Mouse (Mus musculus): ENCODE data around the gene 7420426K07Rik.

The 7420426K07Rik gene

DNA sequence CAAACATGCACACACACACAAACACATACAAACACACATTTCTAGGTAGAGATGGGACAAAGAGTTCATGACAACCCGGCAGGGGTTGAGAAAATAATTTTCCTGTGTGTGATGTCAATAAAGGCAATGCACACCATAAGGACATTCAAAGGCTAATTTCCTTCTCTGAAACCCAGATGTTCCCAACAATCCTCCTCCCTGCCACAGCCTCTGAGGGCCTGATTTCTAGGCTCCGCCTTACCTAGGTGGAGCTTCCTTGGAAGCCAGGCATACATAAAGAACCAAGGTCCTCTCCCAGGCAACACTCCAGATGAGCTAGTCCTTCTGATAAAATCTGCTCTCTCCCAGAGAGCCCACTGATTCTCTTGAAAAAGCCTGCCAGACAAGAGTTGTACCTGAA lies at the start of gene 7420426K07Rik:
7420426K07Rik (plus strand) TSS at position 301 of the 400 bp plus-strand sequence.
- DNase-seq (ENCODE audit: low spot score in 2 of 2) = no peak

GRCm38 (mm10) chr9:98856210-98856609 lies 46.7 kb upstream of the 7420426K07Rik start, which contains the start of gene Prr23a2:
Gene Prr23a2, plus strand, starts transcription at chr9:98856494.
- no peak for DNase-seq (ENCODE audit: low spot score in 2 of 2)

DNA sequence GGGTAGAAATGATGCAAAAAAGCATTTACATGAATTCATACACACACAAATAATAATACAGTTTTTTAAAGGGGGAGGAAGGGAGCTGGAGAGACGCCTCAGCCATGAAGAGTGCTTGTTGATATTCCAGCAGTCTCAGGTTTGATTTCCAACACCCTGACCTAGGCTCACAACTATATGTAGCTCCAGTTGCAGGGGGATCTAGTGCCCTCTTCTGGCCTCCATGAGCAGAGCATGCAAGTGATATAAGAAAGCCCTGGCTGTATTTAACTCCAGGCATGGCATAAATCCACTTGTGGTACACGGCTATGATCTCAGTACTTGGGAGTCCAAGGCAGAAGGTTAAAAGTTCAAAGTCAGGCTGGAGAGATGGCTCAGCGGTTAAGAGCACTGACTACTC lies 39.5 kb upstream of the 7420426K07Rik start:
- DNase-seq (ENCODE audit: low spot score in 2 of 2) = no peak

DNA sequence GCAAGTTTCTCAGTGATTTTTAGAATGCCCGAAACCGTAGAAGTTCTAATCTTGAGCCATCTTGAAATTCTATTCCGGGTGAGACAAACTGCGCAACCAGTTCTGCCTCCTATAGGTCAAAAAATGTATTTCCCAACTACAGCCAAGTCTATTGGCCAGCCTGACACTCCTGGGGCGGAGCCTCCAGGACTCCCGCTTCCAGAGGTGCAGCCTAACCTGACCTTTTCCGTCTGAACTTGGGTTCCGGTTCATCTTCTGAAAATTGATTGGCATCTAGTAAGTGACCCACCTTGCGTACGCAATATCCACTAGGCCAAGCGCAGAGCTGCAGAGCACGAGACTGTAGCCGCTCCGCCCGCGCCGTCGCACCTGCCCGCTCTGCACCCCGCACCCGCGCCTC lies 38.3 kb upstream of the 7420426K07Rik start, which contains the start of gene Prr23a3:
Prr23a3 (plus strand) TSS at position 197 of the 400 bp plus-strand sequence.
- no peak for DNase-seq (ENCODE audit: low spot score in 2 of 2)

- DNase-seq (ENCODE audit: low spot score in 2 of 2) = no peak
These were observed 1.4 kb upstream of the 7420426K07Rik start for GRCm38 (mm10) chr9:98901486-98901885.

DNA sequence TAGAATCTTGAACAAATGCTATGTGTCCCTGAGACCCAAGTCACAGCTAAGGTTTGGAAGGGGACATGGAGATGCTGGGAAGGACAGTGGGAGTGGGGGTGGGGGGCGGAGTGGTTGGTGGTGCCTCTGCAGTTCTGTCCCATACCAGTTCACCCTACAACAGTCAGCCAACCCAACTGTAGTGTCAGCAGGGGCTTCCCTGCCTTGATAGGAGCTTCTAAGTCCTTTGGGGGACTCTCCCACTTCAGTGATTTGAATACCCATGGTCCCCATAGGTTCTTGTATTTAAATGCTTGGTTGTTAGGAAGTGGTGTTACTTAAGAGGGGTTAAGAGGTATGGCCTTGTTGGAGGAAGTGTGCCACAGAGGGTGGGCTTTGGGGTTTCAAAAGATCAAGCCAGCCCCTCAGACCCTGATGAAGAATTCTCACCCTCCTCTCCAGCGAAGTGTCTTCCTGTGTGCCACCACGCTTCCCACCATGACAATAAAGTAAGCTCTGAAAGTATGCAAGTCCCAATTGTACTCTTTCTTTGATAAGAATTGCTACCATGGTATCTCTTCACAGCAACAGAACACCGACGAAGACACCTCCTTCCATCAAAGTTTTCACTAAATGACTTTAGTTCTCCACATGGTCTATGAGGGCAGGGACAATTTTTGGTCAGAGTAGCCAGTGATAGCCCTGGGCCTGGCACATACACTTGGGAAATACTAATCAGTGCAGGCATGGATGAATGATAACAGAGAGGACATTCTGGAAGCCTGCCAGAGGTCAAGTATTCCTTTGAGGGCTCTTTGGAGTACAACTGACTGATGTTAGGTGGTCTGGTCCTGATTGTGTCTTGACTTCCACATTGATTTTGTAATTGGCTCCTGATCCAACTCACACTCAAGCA lies 18.0 kb downstream of the 7420426K07Rik start:
- DNase-seq (ENCODE audit: low spot score in 2 of 2) = no peak

DNA sequence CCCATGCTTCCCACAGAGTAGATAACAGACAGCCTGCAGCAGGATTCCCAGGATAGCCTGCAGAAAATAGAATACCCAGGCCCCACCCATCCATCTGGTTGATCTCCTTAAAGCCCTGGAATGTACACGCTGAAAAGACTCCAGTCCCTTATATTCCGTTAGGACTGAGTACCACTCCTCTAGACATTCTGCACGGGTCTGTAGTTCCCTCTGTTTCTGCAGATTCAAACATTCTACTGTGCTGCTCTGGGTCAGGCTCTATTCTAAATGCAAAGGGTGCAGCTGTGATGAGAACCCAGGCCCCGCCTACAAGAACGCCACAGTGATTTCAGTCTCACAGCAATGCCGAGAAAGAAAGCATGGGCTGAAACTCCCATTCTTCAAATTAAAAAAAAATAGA lies 20.2 kb downstream of the 7420426K07Rik start:
- DNase-seq (ENCODE audit: low spot score in 2 of 2) = no peak

DNA sequence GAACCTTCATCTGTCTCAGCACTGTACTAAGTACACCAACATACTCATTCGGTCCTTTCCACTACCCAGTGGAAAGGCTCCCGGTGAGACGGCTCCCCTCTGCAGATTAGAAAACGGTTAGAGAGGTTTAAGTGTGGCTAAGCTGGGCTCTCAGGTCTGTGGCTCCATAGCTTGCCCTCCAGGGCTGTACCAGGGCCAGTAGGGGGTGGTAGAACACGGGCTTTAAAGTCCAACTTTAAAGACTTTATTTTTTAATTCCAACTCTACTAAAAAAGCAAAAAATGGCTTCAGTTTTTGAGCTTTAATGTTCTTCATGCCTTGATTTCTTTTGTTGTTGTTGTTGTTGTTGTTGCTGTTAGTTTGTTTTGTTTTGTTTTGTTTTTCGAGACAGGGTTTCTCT lies 21.3 kb downstream of the 7420426K07Rik start:
- DNase-seq (ENCODE audit: low spot score in 2 of 2) = no peak

GRCm38 (mm10) chr9:98929496-98929895 lies 26.6 kb downstream of the 7420426K07Rik start:
- no peak for DNase-seq (ENCODE audit: low spot score in 2 of 2)

DNA sequence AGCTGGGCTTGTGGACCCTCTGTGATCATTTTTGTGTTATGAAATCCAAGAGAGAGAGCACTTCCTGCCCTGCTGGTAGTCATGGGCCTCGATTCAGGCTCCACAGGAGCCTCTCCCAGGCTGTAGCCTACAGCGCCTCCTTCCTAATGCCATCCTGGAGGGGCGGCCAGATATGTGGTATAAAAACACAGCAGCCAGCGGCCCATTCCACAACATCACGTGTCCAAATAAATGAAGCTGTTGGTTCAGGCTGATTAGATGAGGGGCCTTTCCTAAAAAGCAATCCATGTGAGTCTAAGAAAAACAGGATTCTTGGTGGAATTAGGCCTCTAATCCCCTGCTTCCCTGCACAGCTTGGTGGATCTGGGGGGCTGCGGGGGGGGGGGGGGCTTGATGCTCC lies 30.0 kb downstream of the 7420426K07Rik start:
- no peak for DNase-seq (ENCODE audit: low spot score in 2 of 2)

- no peak for DNase-seq (ENCODE audit: low spot score in 2 of 2)
These were observed 32.4 kb downstream of the 7420426K07Rik start for GRCm38 (mm10) chr9:98935190-98935909.

- no peak for DNase-seq (ENCODE audit: low spot score in 2 of 2)
These were observed 36.4 kb downstream of the 7420426K07Rik start for GRCm38 (mm10) chr9:98939290-98939689.

- no peak for DNase-seq (ENCODE audit: low spot score in 2 of 2)
These were observed 49.5 kb downstream of the 7420426K07Rik start for GRCm38 (mm10) chr9:98952171-98953050.

GRCm38 (mm10) chr9:98953291-98953690 lies 50.4 kb downstream of the 7420426K07Rik start:
- DNase-seq (ENCODE audit: low spot score in 2 of 2) = no peak

- DNase-seq (ENCODE audit: low spot score in 2 of 2) = no peak
These were observed 50.9 kb downstream of the 7420426K07Rik start for GRCm38 (mm10) chr9:98953830-98954229.
